Mouse (Mus musculus): ENCODE measurements around the gene Olfr323. TPM values are rescaled to one million over a fixed set of nuclear protein-coding genes. Genes with fewer than 3 reads are reported as not detected.

The Olfr323 gene
- total and polyA plus RNA-seq, 2 experiments from 2014 or later: not detected

GRCm38 (mm10) chr11:58587898-58588348 is 42.4 kb downstream of the Olfr323 start:
- H3K4me3 ChIP-seq (ENCODE audit: low read depth, low read length): no peak overlapping the region
- no peak overlapping the region for H3K9ac ChIP-seq (replicated peaks; ENCODE audit: low read depth, low read length)
- H3K36me3 ChIP-seq (replicated peaks; ENCODE audit: control insufficient read depth, insufficient read depth, low read length): no peaks in the 10 kb centered on the region
- H3K9me3 ChIP-seq (replicated peaks; ENCODE audit: control insufficient read depth, low read length): no peaks in the 10 kb centered on the region
- WGBS: 55% methylated on average over 7 of the region's 7 CpGs
- TF ChIP-seq EP300 (IDR thresholded peaks at IDR 0.05; ENCODE audit: low read depth) (no peak), CTCF (IDR thresholded peaks at IDR 0.05; ENCODE audit: low read depth) (peak; percentile 56)
- H3K27me3 ChIP-seq (ENCODE audit: control insufficient read depth, insufficient read depth, low read length): no peaks in the 10 kb centered on the region
- ATAC-seq (ENCODE audit: insufficient read depth, low read depth) (no peak), DNase-seq (ENCODE audit: low spot score) (no peak)
- no peaks in the 10 kb centered on the region for H3K4me1 ChIP-seq (ENCODE audit: control insufficient read depth, insufficient read depth)
- no peak overlapping the region for H3K4me2 ChIP-seq (ENCODE audit: low read depth, low read length)
- H3K27ac ChIP-seq (ENCODE audit: low read depth): no peak overlapping the region

- DNase-seq (ENCODE audit: low spot score) (no peak), ATAC-seq (ENCODE audit: insufficient read depth, low read depth) (no peak)
- H3K9ac ChIP-seq (replicated peaks; ENCODE audit: low read depth, low read length): no peak overlapping the region
- H3K27me3 ChIP-seq (ENCODE audit: control insufficient read depth, insufficient read depth, low read length): no peaks in the 10 kb centered on the region
- H3K36me3 ChIP-seq (replicated peaks; ENCODE audit: control insufficient read depth, insufficient read depth, low read length): no peaks in the 10 kb centered on the region
- no peak overlapping the region for H3K27ac ChIP-seq (ENCODE audit: low read depth)
- 63% methylated on average over 8 of the region's 8 CpGs for WGBS
- H3K4me3 ChIP-seq (ENCODE audit: low read depth, low read length): no peak overlapping the region
- H3K9me3 ChIP-seq (replicated peaks; ENCODE audit: control insufficient read depth, low read length): no peaks in the 10 kb centered on the region
- TF ChIP-seq CTCF (IDR thresholded peaks at IDR 0.05; ENCODE audit: low read depth) (no peak), EP300 (IDR thresholded peaks at IDR 0.05; ENCODE audit: low read depth) (no peak)
- no peaks in the 10 kb centered on the region for H3K4me1 ChIP-seq (ENCODE audit: control insufficient read depth, insufficient read depth)
- H3K4me2 ChIP-seq (ENCODE audit: low read depth, low read length): no peak overlapping the region
These were observed 51.7 kb downstream of the Olfr323 start for GRCm38 (mm10) chr11:58578636-58579035.

- H3K27me3 ChIP-seq (ENCODE audit: control insufficient read depth, insufficient read depth, low read length): no peaks in the 10 kb centered on the region
- TF ChIP-seq CTCF (IDR thresholded peaks at IDR 0.05; ENCODE audit: low read depth): no peak
- no peak for TF ChIP-seq EP300 (IDR thresholded peaks at IDR 0.05; ENCODE audit: low read depth)
- 68% methylated on average over 1 of the region's 1 CpGs for WGBS
- no peak within 1 kb of the TSS for H3K4me2 ChIP-seq (ENCODE audit: low read depth, low read length)
- no peak for DNase-seq (ENCODE audit: low spot score)
- H3K9ac ChIP-seq (replicated peaks; ENCODE audit: low read depth, low read length): no peak within 1 kb of the TSS
- H3K9me3 ChIP-seq (replicated peaks; ENCODE audit: control insufficient read depth, low read length): no peaks in the 10 kb centered on the region
- H3K4me3 ChIP-seq (ENCODE audit: low read depth, low read length): no peak within 1 kb of the TSS
- no peak for ATAC-seq (ENCODE audit: insufficient read depth, low read depth)
- H3K4me1 ChIP-seq (ENCODE audit: control insufficient read depth, insufficient read depth): no peaks in the 10 kb centered on the region
- H3K36me3 ChIP-seq (replicated peaks; ENCODE audit: control insufficient read depth, insufficient read depth, low read length): no peaks in the 10 kb centered on the region
- H3K27ac ChIP-seq (ENCODE audit: low read depth): no peak within 1 kb of the TSS
These were observed 52.9 kb downstream of the Olfr323 start, which contains the start of gene Olfr325 for GRCm38 (mm10) chr11:58577430-58577829. TSS of gene Olfr325 (plus strand) at chr11:58577730.

Other genes starting within 250 kb of the Olfr323 start
- gene 1810065E05Rik, start 209.4 kb downstream of the Olfr323 start, total RNA-seq (2014; rRNA removed; ENCODE audit: low replicate concordance): not detected in 2 replicates
- not detected in 2 replicates for gene 1810065E05Rik, start 209.4 kb downstream of the Olfr323 start, polyA plus RNA-seq (2015; fragmentation: Nextera tagmentation; extraction: Ambion mirVana)
- gene Gm12253, start 197.9 kb downstream of the Olfr323 start, total RNA-seq (2014; rRNA removed; ENCODE audit: low replicate concordance): not detected in 2 replicates
- gene Gm12253, start 197.9 kb downstream of the Olfr323 start, polyA plus RNA-seq (2015; fragmentation: Nextera tagmentation; extraction: Ambion mirVana): not detected in 2 replicates
- not detected in 2 replicates for gene Lypd9, start 177.6 kb downstream of the Olfr323 start, total RNA-seq (2014; rRNA removed; ENCODE audit: low replicate concordance)
- not detected in 2 replicates for gene Lypd9, start 177.6 kb downstream of the Olfr323 start, polyA plus RNA-seq (2015; fragmentation: Nextera tagmentation; extraction: Ambion mirVana)
- not detected in 2 replicates for gene Olfr30, start 168.2 kb downstream of the Olfr323 start, total RNA-seq (2014; rRNA removed; ENCODE audit: low replicate concordance)
- gene Olfr30, start 168.2 kb downstream of the Olfr323 start, polyA plus RNA-seq (2015; fragmentation: Nextera tagmentation; extraction: Ambion mirVana): not detected in 2 replicates
- not detected in 2 replicates for gene Olfr332, start 137.9 kb downstream of the Olfr323 start, total RNA-seq (2014; rRNA removed; ENCODE audit: low replicate concordance)
- gene Olfr332, start 137.9 kb downstream of the Olfr323 start, polyA plus RNA-seq (2015; fragmentation: Nextera tagmentation; extraction: Ambion mirVana): not detected in 2 replicates
- not detected in 2 replicates for gene Olfr331, start 127.9 kb downstream of the Olfr323 start, total RNA-seq (2014; rRNA removed; ENCODE audit: low replicate concordance)
- not detected in 2 replicates for gene Olfr331, start 127.9 kb downstream of the Olfr323 start, polyA plus RNA-seq (2015; fragmentation: Nextera tagmentation; extraction: Ambion mirVana)
- gene Olfr330, start 95.7 kb downstream of the Olfr323 start, total RNA-seq (2014; rRNA removed; ENCODE audit: low replicate concordance): not detected in 2 replicates
- gene Olfr330, start 95.7 kb downstream of the Olfr323 start, polyA plus RNA-seq (2015; fragmentation: Nextera tagmentation; extraction: Ambion mirVana): not detected in 2 replicates
- gene Olfr329-ps, start 84.1 kb downstream of the Olfr323 start, total RNA-seq (2014; rRNA removed; ENCODE audit: low replicate concordance): not detected in 2 replicates
- not detected in 2 replicates for gene Olfr329-ps, start 84.1 kb downstream of the Olfr323 start, polyA plus RNA-seq (2015; fragmentation: Nextera tagmentation; extraction: Ambion mirVana)
- not detected in 2 replicates for gene Olfr328, start 74.9 kb downstream of the Olfr323 start, total RNA-seq (2014; rRNA removed; ENCODE audit: low replicate concordance)
- gene Olfr328, start 74.9 kb downstream of the Olfr323 start, polyA plus RNA-seq (2015; fragmentation: Nextera tagmentation; extraction: Ambion mirVana): not detected in 2 replicates
- gene Olfr224, start 59.9 kb downstream of the Olfr323 start, total RNA-seq (2014; rRNA removed; ENCODE audit: low replicate concordance): not detected in 2 replicates
- not detected in 2 replicates for gene Olfr224, start 59.9 kb downstream of the Olfr323 start, polyA plus RNA-seq (2015; fragmentation: Nextera tagmentation; extraction: Ambion mirVana)
- gene Olfr325, start 52.8 kb downstream of the Olfr323 start, total RNA-seq (2014; rRNA removed; ENCODE audit: low replicate concordance): not detected in 2 replicates
- gene Olfr325, start 52.8 kb downstream of the Olfr323 start, polyA plus RNA-seq (2015; fragmentation: Nextera tagmentation; extraction: Ambion mirVana): not detected in 2 replicates
- not detected in 2 replicates for gene Olfr324, start 35.4 kb downstream of the Olfr323 start, total RNA-seq (2014; rRNA removed; ENCODE audit: low replicate concordance)
- gene Olfr324, start 35.4 kb downstream of the Olfr323 start, polyA plus RNA-seq (2015; fragmentation: Nextera tagmentation; extraction: Ambion mirVana): not detected in 2 replicates
- gene 2210407C18Rik, start 14.4 kb downstream of the Olfr323 start, total RNA-seq (2014; rRNA removed; ENCODE audit: low replicate concordance): not detected in 2 replicates
- gene 2210407C18Rik, start 14.4 kb downstream of the Olfr323 start, polyA plus RNA-seq (2015; fragmentation: Nextera tagmentation; extraction: Ambion mirVana): not detected in 2 replicates
- gene Trim58, start 10.0 kb upstream of the Olfr323 start, total RNA-seq (2014; rRNA removed; ENCODE audit: low replicate concordance): not detected in 2 replicates
- gene Trim58, start 10.0 kb upstream of the Olfr323 start, polyA plus RNA-seq (2015; fragmentation: Nextera tagmentation; extraction: Ambion mirVana): 0.05 TPM in 1 of 2 replicates, not detected in the other
- gene Olfr322, start 28.3 kb upstream of the Olfr323 start, total RNA-seq (2014; rRNA removed; ENCODE audit: low replicate concordance): not detected in 2 replicates
- gene Olfr322, start 28.3 kb upstream of the Olfr323 start, polyA plus RNA-seq (2015; fragmentation: Nextera tagmentation; extraction: Ambion mirVana): not detected in 2 replicates
- not detected in 2 replicates for gene Olfr320, start 50.6 kb upstream of the Olfr323 start, total RNA-seq (2014; rRNA removed; ENCODE audit: low replicate concordance)
- gene Olfr320, start 50.6 kb upstream of the Olfr323 start, polyA plus RNA-seq (2015; fragmentation: Nextera tagmentation; extraction: Ambion mirVana): not detected in 2 replicates
- gene Olfr319, start 68.7 kb upstream of the Olfr323 start, total RNA-seq (2014; rRNA removed; ENCODE audit: low replicate concordance): not detected in 2 replicates
- not detected in 2 replicates for gene Olfr319, start 68.7 kb upstream of the Olfr323 start, polyA plus RNA-seq (2015; fragmentation: Nextera tagmentation; extraction: Ambion mirVana)
- gene Olfr318, start 93.5 kb upstream of the Olfr323 start, total RNA-seq (2014; rRNA removed; ENCODE audit: low replicate concordance): not detected in 2 replicates
- gene Olfr318, start 93.5 kb upstream of the Olfr323 start, polyA plus RNA-seq (2015; fragmentation: Nextera tagmentation; extraction: Ambion mirVana): not detected in 2 replicates
- gene Olfr317, start 108.7 kb upstream of the Olfr323 start, total RNA-seq (2014; rRNA removed; ENCODE audit: low replicate concordance): not detected in 2 replicates
- gene Olfr317, start 108.7 kb upstream of the Olfr323 start, polyA plus RNA-seq (2015; fragmentation: Nextera tagmentation; extraction: Ambion mirVana): not detected in 2 replicates
- gene Olfr316, start 122.2 kb upstream of the Olfr323 start, total RNA-seq (2014; rRNA removed; ENCODE audit: low replicate concordance): not detected in 2 replicates
- gene Olfr316, start 122.2 kb upstream of the Olfr323 start, polyA plus RNA-seq (2015; fragmentation: Nextera tagmentation; extraction: Ambion mirVana): not detected in 2 replicates
- gene Olfr315, start 142.7 kb upstream of the Olfr323 start, total RNA-seq (2014; rRNA removed; ENCODE audit: low replicate concordance): not detected in 2 replicates
- not detected in 2 replicates for gene Olfr315, start 142.7 kb upstream of the Olfr323 start, polyA plus RNA-seq (2015; fragmentation: Nextera tagmentation; extraction: Ambion mirVana)
- not detected in 2 replicates for gene Olfr314, start 152.5 kb upstream of the Olfr323 start, total RNA-seq (2014; rRNA removed; ENCODE audit: low replicate concordance)
- gene Olfr314, start 152.5 kb upstream of the Olfr323 start, polyA plus RNA-seq (2015; fragmentation: Nextera tagmentation; extraction: Ambion mirVana): not detected in 2 replicates
- gene Fam183b, start 171.5 kb upstream of the Olfr323 start, total RNA-seq (2014; rRNA removed; ENCODE audit: low replicate concordance): not detected in 2 replicates
- gene Fam183b, start 171.5 kb upstream of the Olfr323 start, polyA plus RNA-seq (2015; fragmentation: Nextera tagmentation; extraction: Ambion mirVana): 0.87 and 1.9 TPM in 2 replicates
- 0.12 TPM in 1 of 2 replicates, not detected in the other for gene Olfr313, start 184.5 kb upstream of the Olfr323 start, total RNA-seq (2014; rRNA removed; ENCODE audit: low replicate concordance)
- 0.04 TPM in 1 of 2 replicates, not detected in the other for gene Olfr313, start 184.5 kb upstream of the Olfr323 start, polyA plus RNA-seq (2015; fragmentation: Nextera tagmentation; extraction: Ambion mirVana)
- gene Olfr312, start 198.7 kb upstream of the Olfr323 start, total RNA-seq (2014; rRNA removed; ENCODE audit: low replicate concordance): 0.35 TPM in 1 of 2 replicates, not detected in the other
- 0.05 TPM in 1 of 2 replicates, not detected in the other for gene Olfr312, start 198.7 kb upstream of the Olfr323 start, polyA plus RNA-seq (2015; fragmentation: Nextera tagmentation; extraction: Ambion mirVana)
- gene Olfr311, start 208.8 kb upstream of the Olfr323 start, total RNA-seq (2014; rRNA removed; ENCODE audit: low replicate concordance): not detected in 2 replicates
- 0.07 TPM in 1 of 2 replicates, not detected in the other for gene Olfr311, start 208.8 kb upstream of the Olfr323 start, polyA plus RNA-seq (2015; fragmentation: Nextera tagmentation; extraction: Ambion mirVana)
- gene Gm12258, start 216.7 kb upstream of the Olfr323 start, total RNA-seq (2014; rRNA removed; ENCODE audit: low replicate concordance): 2.5 and 2.7 TPM in 2 replicates
- 2.1 and 2.7 TPM in 2 replicates for gene Gm12258, start 216.7 kb upstream of the Olfr323 start, polyA plus RNA-seq (2015; fragmentation: Nextera tagmentation; extraction: Ambion mirVana)
- gene 2810021J22Rik, start 236.7 kb upstream of the Olfr323 start, total RNA-seq (2014; rRNA removed; ENCODE audit: low replicate concordance): 1.4 and 1.5 TPM in 2 replicates
- gene 2810021J22Rik, start 236.7 kb upstream of the Olfr323 start, polyA plus RNA-seq (2015; fragmentation: Nextera tagmentation; extraction: Ambion mirVana): 2.2 and 3.4 TPM in 2 replicates

Data from heart, postnatal 0 days (tissue).